Mouse (Mus musculus): ENCODE measurements around the gene Urm1. TPM values are rescaled to one million over a fixed set of nuclear protein-coding genes. Genes with fewer than 3 reads are reported as not detected.

The Urm1 gene
- polyA plus RNA-seq, 1 experiment from 2014 or later: 18.4 TPM

DNA sequence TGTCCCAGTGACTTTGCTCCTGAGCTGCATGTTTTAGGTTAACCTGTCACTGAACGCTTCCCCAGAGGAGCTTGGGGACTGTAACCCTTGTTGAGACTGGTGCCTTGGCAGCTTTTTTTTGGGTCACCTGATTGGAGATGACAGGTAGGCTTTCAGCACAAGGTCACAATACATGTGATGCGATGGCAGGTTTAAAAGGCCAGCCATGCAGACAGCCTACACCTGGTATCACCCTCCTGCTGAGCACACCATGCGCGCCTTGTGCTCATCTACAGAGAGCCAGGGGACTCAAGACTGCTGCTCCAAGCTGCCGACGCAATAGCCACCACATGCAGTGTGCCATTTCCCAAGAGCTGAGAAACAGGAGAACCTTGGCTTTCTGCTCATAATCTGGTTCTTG is 71.9 kb downstream of the Urm1 start:
- DNase-seq (ENCODE audit: low spot score) (no peak), ATAC-seq (replicated peaks; ENCODE audit: insufficient number of reproducible peaks, low FRiP score, low TSS enrichment, low read depth) (no peak)
- Histone ChIP-seq H3K27ac (replicated peaks; ENCODE audit: low read depth, low read length) (no peak overlapping the region), H3K9me3 (replicated peaks; ENCODE audit: control insufficient read depth, low read length) (no peaks in the 10 kb centered on the region), H3K27me3 (ENCODE audit: control insufficient read depth, insufficient read depth, low read length) (no peaks in the 10 kb centered on the region), H3K4me2 (ENCODE audit: low read depth, low read length) (no peak overlapping the region), H3K4me1 (ENCODE audit: control insufficient read depth, insufficient read depth, low read length) (peaks cover 5% of the 10 kb centered on the region; the same call in 1 of the 2 replicates), H3K4me3 (ENCODE audit: low read depth, low read length) (no peak overlapping the region), H3K36me3 (replicated peaks; ENCODE audit: control insufficient read depth, insufficient read depth, low read depth, low read length) (no peaks in the 10 kb centered on the region; the same call in 1 of the 2 replicates), H3K9ac (replicated peaks; ENCODE audit: low read length) (no peak overlapping the region)
- WGBS: 96% methylated on average over 6 of the region's 6 CpGs

Small RNA genes lying within 50 kb of the gene (microRNA-seq; reads per million reads assigned to microRNA genes)
- gene Mir219a-2 (ENCODE audit: borderline number of aligned reads): not detected
- not detected for gene Mir219b (ENCODE audit: borderline number of aligned reads)

Other genes with a start within 250 kb of the Urm1 start
- 14.0 and 14.1 TPM in 2 replicates for gene Rapgef1, start 200.4 kb upstream of the Urm1 start, polyA plus RNA-seq (2014; fragmentation: Nextera tagmentation; extraction: Ambion mirVana)
- gene Gm13420, start 68.4 kb upstream of the Urm1 start, polyA plus RNA-seq (2014; fragmentation: Nextera tagmentation; extraction: Ambion mirVana): 0.25 TPM in 1 of 2 replicates, not detected in the other
- not detected in 2 replicates for gene Gm13547, start 60.8 kb upstream of the Urm1 start, polyA plus RNA-seq (2014; fragmentation: Nextera tagmentation; extraction: Ambion mirVana)
- 34.6 and 39.2 TPM in 2 replicates for gene Coq4, start 32.6 kb upstream of the Urm1 start, polyA plus RNA-seq (2014; fragmentation: Nextera tagmentation; extraction: Ambion mirVana)
- 29.1 and 32.3 TPM in 2 replicates for gene Trub2, start 31.6 kb upstream of the Urm1 start, polyA plus RNA-seq (2014; fragmentation: Nextera tagmentation; extraction: Ambion mirVana)
- 11.0 and 11.3 TPM in 2 replicates for gene Slc27a4, start 17.4 kb upstream of the Urm1 start, polyA plus RNA-seq (2014; fragmentation: Nextera tagmentation; extraction: Ambion mirVana)
- gene Cercam, start 49.1 kb downstream of the Urm1 start, polyA plus RNA-seq (2014; fragmentation: Nextera tagmentation; extraction: Ambion mirVana): 6.1 and 7.5 TPM in 2 replicates
- gene Odf2, start 69.1 kb downstream of the Urm1 start, polyA plus RNA-seq (2014; fragmentation: Nextera tagmentation; extraction: Ambion mirVana): 66.4 and 69.8 TPM in 2 replicates
- gene Gle1, start 115.4 kb downstream of the Urm1 start, polyA plus RNA-seq (2014; fragmentation: Nextera tagmentation; extraction: Ambion mirVana): 56.8 and 57.7 TPM in 2 replicates
- gene Sptan1, start 145.5 kb downstream of the Urm1 start, polyA plus RNA-seq (2014; fragmentation: Nextera tagmentation; extraction: Ambion mirVana): 104 and 108 TPM in 2 replicates
- gene Wdr34, start 228.8 kb downstream of the Urm1 start, polyA plus RNA-seq (2014; fragmentation: Nextera tagmentation; extraction: Ambion mirVana): 29.7 and 29.8 TPM in 2 replicates
- gene Set, start 237.3 kb downstream of the Urm1 start, polyA plus RNA-seq (2014; fragmentation: Nextera tagmentation; extraction: Ambion mirVana): 705 and 768 TPM in 2 replicates